Mouse (Mus musculus) CH12.LX (cell line): ENCODE data around the gene Pde4d.

Experiments used
- CTCF ChIP-seq, 2 experiments: IDR thresholded peaks in 1 of 2; conservative IDR thresholded peaks in 1 of 2; 2 replicates each; pipeline ENCODE4 v1.5.1; 2011 to 2012; ENCODE audit warnings: low read depth in 2 of 2, low read length in 2 of 2, improper control_type of control experiment in 1 of 2, inconsistent platforms in 1 of 2, mild to moderate bottlenecking in 1 of 2, moderate library complexity in 1 of 2
- ELF1 ChIP-seq: IDR thresholded peaks from 2 replicates; pipeline ENCODE4 v1.6.1; 2014; ENCODE audit warnings: low read depth, mild to moderate bottlenecking, inconsistent platforms, low read length, improper control_type of control experiment
- EP300 ChIP-seq: IDR thresholded peaks from 2 replicates; pipeline ENCODE4 v1.6.1; 2011; ENCODE audit warnings: low read length, improper control_type of control experiment
- JUND ChIP-seq: conservative IDR thresholded peaks from 2 replicates; pipeline ENCODE4 v1.6.1; 2011; ENCODE audit warnings: low read depth, low read length, improper control_type of control experiment
- POLR2A ChIP-seq: IDR thresholded peaks from 2 replicates; pipeline ENCODE4 v1.6.1; 2011; ENCODE audit warnings: low read depth, mild to moderate bottlenecking, improper control_type of control experiment, low read length
- RAD21 ChIP-seq: IDR thresholded peaks from 2 replicates; pipeline ENCODE4 v1.6.1; 2011; ENCODE audit warnings: low read depth, mild to moderate bottlenecking, low read length, improper control_type of control experiment, moderate library complexity
- RCOR1 ChIP-seq: conservative IDR thresholded peaks from 2 replicates; pipeline ENCODE4 v1.6.1; 2012; ENCODE audit warnings: low read depth, mild to moderate bottlenecking, inconsistent platforms, low read length, improper control_type of control experiment
- SIN3A ChIP-seq: IDR thresholded peaks from 2 replicates; pipeline ENCODE4 v1.6.1; 2012; ENCODE audit warnings: low read length, improper control_type of control experiment, inconsistent platforms
- SMC3 ChIP-seq: IDR thresholded peaks from 2 replicates; pipeline ENCODE4 v1.6.1; 2011; ENCODE audit warnings: low read depth, low read length, improper control_type of control experiment
- TBP ChIP-seq: conservative IDR thresholded peaks from 2 replicates; pipeline ENCODE4 v1.6.1; 2011; ENCODE audit warnings: low read depth, low read length, improper control_type of control experiment
- UBTF ChIP-seq: IDR thresholded peaks from 2 replicates; pipeline ENCODE4 v1.6.1; 2012; ENCODE audit warnings: low read depth, mild to moderate bottlenecking, inconsistent platforms, low read length, improper control_type of control experiment, moderate library complexity
- ZKSCAN1 ChIP-seq: IDR thresholded peaks from 2 replicates; pipeline ENCODE4 v1.6.1; 2012; ENCODE audit warnings: low read depth, inconsistent platforms, low read length, improper control_type of control experiment, borderline replicate concordance

- no peak for TF ChIP-seq JUND
- TF ChIP-seq CTCF (conservative IDR thresholded peaks at IDR 0.05 in 1 of 2, IDR thresholded peaks at IDR 0.05 in 1 of 2; ENCODE audit: low read depth in 2 of 2, low read length in 2 of 2), result no peak
- TF ChIP-seq POLR2A, result no peak
- TF ChIP-seq UBTF, result no peak
- TF ChIP-seq ELF1, result no peak
- no peak for TF ChIP-seq RAD21
- no peak for TF ChIP-seq SMC3
- no peak for TF ChIP-seq ZKSCAN1
- no peak for TF ChIP-seq RCOR1
- no peak for TF ChIP-seq EP300
- no peak for TF ChIP-seq TBP
- TF ChIP-seq SIN3A, result no peak
Observed at GRCm38 (mm10) chr13:109623201-109623600, 1173.5 kb downstream of the Pde4d start.
